In the genomic region with DNA sequence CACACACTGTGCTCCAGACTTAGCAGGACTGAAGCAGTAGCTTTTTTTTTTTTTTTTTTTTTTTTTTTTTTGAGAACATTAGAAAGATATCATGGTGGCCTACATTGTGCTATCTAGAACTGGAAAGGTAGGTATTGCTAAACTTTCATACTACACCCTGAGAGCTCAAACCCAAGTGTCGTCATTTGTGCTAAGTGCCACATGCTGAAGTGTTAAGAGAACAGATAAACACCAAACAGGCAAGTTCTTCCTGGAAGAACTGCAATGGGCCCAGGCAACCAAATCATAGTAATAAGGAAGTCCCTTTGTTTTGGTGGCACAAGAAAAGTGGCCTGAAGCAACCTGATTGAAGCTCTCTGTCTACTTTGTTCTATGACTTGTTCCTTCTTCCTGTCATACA, we compare ENCODE assay signal across 28 mouse cellular contexts.
"Had no signal": no experiment of that assay in that cellular context is flagged by ENCODE, and none has a peak within 500 bp of the region (broad histone marks: within the 10 kb centered on the region; RNA-seq: fewer than 3 reads in every experiment).

No protein-coding gene starts in this region.

- H3K9ac ChIP-seq: embryonic facial prominence, embryonic 12.5 days; embryonic facial prominence, embryonic 13.5 days; embryonic facial prominence, embryonic 15.5 days; forebrain, embryonic 12.5 days; forebrain, embryonic 13.5 days; forebrain, embryonic 15.5 days; forebrain, postnatal 0 days had no signal

- ATAC-seq: forebrain, embryonic 13.5 days; forebrain, embryonic 14.5 days; forebrain, embryonic 15.5 days; forebrain, embryonic 16.5 days; forebrain, postnatal 0 days had no signal

- H3K27ac ChIP-seq: embryonic facial prominence, embryonic 10.5 days; embryonic facial prominence, embryonic 12.5 days; embryonic facial prominence, embryonic 13.5 days; embryonic facial prominence, embryonic 15.5 days; forebrain, embryonic 10.5 days; forebrain, embryonic 12.5 days; forebrain, embryonic 13.5 days; forebrain, embryonic 15.5 days; gastrocnemius, adult 2 months; heart, adult 2 months had no signal

- H3K36me3 ChIP-seq: embryonic facial prominence, embryonic 10.5 days; embryonic facial prominence, embryonic 12.5 days; embryonic facial prominence, embryonic 13.5 days; embryonic facial prominence, embryonic 15.5 days; forebrain, embryonic 10.5 days; forebrain, embryonic 12.5 days; forebrain, embryonic 15.5 days had no signal

- DNase-seq: cerebellum, adult 2 months; cerebellum, adult 8-10 months; cerebellum, adult 9-10 months; cerebellum, adult 9-11 months; cerebellum, postnatal 10 days; cerebellum, postnatal 14 days; cerebellum, postnatal 25 days; cerebellum, postnatal 36 days; embryo, embryonic 11 days; forebrain, postnatal 0 days; gastrocnemius, adult 2 months; gastrocnemius, postnatal 10 days; gastrocnemius, postnatal 14 days; gastrocnemius, postnatal 25 days; gastrocnemius, postnatal 36 days; heart, adult 18-20 months; heart, adult 2 months had no signal

- H3K4me3 ChIP-seq: embryonic facial prominence, embryonic 10.5 days; embryonic facial prominence, embryonic 12.5 days; embryonic facial prominence, embryonic 13.5 days; embryonic facial prominence, embryonic 15.5 days; erythroblast, embryonic 14.5 days; forebrain, embryonic 10.5 days; forebrain, embryonic 12.5 days; forebrain, embryonic 13.5 days; forebrain, embryonic 15.5 days; gastrocnemius, adult 2 months; heart, adult 2 months had no signal

- H3K9me3 ChIP-seq: embryonic facial prominence, embryonic 10.5 days; embryonic facial prominence, embryonic 12.5 days; embryonic facial prominence, embryonic 13.5 days; embryonic facial prominence, embryonic 15.5 days; forebrain, embryonic 10.5 days; forebrain, embryonic 12.5 days; forebrain, embryonic 13.5 days; forebrain, embryonic 15.5 days had no signal

- H3K4me2 ChIP-seq: embryonic facial prominence, embryonic 12.5 days; embryonic facial prominence, embryonic 13.5 days; embryonic facial prominence, embryonic 15.5 days; forebrain, embryonic 12.5 days; forebrain, embryonic 13.5 days; forebrain, embryonic 15.5 days had no signal

- H3K4me1 ChIP-seq: embryonic facial prominence, embryonic 12.5 days had no signal

- H3K27me3 ChIP-seq: embryonic facial prominence, embryonic 12.5 days; embryonic facial prominence, embryonic 13.5 days; embryonic facial prominence, embryonic 15.5 days; forebrain, embryonic 15.5 days had no signal
